Mouse (Mus musculus) frontal cortex, adult (tissue): Measurements from ENCODE around the gene Selenoo.
A peak's percentile ranks its signal among the peaks of the same experiment; 100 is the strongest.

ENCODE experiments used
- ATAC-seq: cut with Nextera tagmentation; 2 replicates; pipeline ENCODE4 v1.9.2; 2017; ENCODE audit warnings: mild to moderate bottlenecking, moderate library complexity, mixed read lengths; ENCODE audit not compliant: low TSS enrichment

The Selenoo gene

DNA sequence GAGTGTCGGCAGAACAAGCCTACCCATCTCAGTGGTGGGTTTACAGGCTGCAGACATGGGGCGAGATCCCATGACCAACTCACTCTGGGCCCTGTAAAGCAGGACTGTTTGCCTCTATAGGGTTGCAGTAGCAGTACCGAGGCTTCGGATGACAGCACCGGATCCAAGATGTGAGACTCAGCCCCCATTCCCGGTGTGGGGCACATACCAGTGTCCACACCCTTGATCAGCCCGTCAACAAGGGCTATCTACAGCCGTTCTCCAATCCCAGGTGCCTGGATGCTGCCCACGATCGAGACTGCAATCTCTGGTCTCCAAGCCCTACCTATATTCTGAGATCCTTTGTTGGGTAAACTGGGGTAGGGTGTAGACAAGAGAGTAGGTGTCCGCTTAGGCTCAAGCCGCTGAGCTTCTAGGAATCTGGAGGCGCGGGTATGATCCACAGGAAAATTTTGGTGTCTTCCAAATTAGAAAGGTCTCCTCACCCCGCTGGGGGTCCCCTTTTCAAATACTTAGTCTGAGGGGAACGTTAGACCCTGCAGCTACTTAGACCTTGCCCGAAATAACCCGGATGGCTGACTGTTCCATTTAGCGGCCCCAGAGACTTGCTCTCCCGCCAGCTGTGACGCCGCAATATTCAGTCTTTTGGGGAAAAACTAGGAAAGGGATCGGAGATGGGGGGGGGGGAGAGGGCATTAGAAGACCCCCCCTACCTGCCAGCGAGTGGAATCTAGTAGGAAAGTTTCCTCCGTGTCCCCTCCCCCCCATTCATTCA lies 59.8 kb downstream of the Selenoo start:
- peak; percentile 21; the same call in 1 of the 2 replicates for ATAC-seq

DNA sequence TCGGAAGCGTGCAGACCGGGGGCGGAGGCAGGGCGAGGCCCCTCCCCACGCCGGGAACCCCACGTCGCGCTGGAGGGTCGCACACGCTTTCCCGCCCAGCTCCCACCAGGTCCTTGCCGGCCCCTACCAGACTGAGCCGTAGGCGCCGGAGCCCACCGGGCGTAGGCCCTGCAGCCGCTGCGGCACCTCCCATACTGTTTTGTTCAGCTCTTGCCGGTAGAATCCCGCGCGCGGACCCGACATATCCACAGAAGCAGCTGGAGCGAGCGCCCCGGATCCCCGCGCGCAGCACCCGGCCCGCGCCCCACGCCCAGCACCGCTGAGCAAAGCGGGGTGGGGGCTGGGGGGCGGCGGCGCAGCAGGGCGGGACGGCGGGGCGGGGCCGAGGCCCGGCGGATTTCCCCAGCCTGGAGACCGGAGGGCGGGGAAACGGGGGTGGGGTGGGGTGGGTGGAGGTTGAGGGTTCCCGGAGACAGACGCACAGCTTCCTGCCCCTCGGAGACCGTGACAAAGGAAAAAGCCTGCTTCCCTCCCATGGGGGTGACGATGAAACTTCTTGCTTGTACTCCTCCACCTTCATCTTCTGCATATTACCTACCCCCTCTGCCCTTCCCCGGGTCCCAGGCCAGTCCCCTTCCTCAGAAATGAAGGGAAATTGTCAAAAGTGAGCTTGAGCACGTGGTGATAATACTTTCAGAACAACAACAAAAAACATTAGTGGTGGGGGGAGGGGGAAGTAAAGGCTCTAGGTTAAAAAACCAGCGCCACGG lies 60.6 kb downstream of the Selenoo start, which contains the start of gene Mapk11:
Mapk11 (minus strand) TSS at position 358 of the 770 bp plus-strand sequence.
- ATAC-seq, result 0 out of 2 replicates have a peak, but pooled peaks have one; percentile 18
